Mouse (Mus musculus) heart, embryonic 10.5 days (tissue): ENCODE results near the gene Oprm1. TPM values are rescaled to one million over a fixed set of nuclear protein-coding genes. Genes with fewer than 3 reads are reported as not detected.
"Not testable (repeated sequence)": the region's sequence is repeated elsewhere in the genome, so short reads cannot be mapped to it uniquely, and the experiment has no call there.

Experiments
- DNase-seq: peaks from one replicate; pipeline ENCODE4 v3.0.0-alpha.2; 2017; ENCODE audit warnings: low spot score
- H3K27ac ChIP-seq: fragments of 300-500 bp; sonication (generic); 2 replicates; pipeline ENCODE4 v1.5.1; 2016; ENCODE audit warnings: mild to moderate bottlenecking
- H3K27me3 ChIP-seq: fragments of 300-500 bp; sonication (generic); 2 replicates; pipeline ENCODE4 v1.6.1; 2016; ENCODE audit warnings: mild to moderate bottlenecking; ENCODE audit not compliant: poor library complexity, insufficient read depth, severe bottlenecking
- H3K36me3 ChIP-seq: fragments of 300-500 bp; sonication (generic); 2 replicates; pipeline ENCODE4 v1.6.1; 2016; ENCODE audit warnings: mild to moderate bottlenecking, moderate library complexity
- H3K4me1 ChIP-seq: fragments of 300-500 bp; sonication (generic); 2 replicates; pipeline ENCODE4 v1.6.1; 2016; ENCODE audit warnings: mild to moderate bottlenecking
- H3K4me3 ChIP-seq: fragments of 300-500 bp; sonication (generic); 2 replicates; pipeline ENCODE4 v1.5.1; 2016; ENCODE audit warnings: mild to moderate bottlenecking, moderate library complexity
- H3K9me3 ChIP-seq: fragments of 300-500 bp; sonication (generic); 2 replicates; pipeline ENCODE4 v1.6.1; 2016; ENCODE audit warnings: mild to moderate bottlenecking, moderate library complexity
- WGBS: fragments of 180-500 bp; shearing (Covaris S2); methylation state at CpG from one replicate; pipeline ENCODE4 v1.1.7; 2016; 5-methylcytosine and 5-hydroxymethylcytosine counted together
- polyA plus RNA-seq: library from polyadenylated mRNA; unstranded; fragments of >200 nt; fragmentation: Nextera tagmentation; extraction: Ambion mirVana; gene quantifications from 2 replicates; pipeline ENCODE4 v1.2.1, GENCODE M21; 2016

The Oprm1 gene
- polyA plus RNA-seq, 1 experiment from 2014 or later = not detected

DNA sequence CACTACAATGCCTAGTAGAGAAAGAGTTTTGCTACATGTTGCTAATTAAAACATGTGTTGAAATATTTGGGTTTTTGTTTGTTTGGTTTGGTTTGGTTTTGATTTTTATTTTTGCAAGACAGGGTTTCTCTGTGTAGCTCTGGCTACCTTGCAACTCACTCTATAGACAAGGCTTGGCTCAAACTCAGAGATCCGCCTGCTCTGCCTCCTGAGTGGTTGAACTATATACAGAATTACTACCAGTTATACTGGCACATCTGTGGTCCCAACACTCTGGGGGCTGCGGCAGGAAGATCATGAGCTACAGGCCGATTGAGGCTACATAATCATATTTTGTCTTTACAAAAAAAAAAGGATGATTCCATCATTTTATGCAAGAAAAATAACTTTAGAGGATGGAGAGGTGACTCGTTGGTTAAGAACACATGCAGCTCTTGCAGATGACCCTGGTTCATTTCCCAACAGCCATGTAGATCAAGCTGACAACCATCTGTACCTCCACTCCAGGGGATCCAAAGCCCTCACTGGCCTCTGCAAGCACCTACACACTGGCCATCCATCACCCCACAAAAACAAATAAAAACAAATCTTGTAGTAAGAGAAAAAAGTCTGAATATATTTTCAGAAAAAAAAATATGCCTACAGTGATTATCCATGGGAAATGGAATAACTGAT is 240.4 kb downstream of the Oprm1 start:
- no peak for DNase-seq
- no peak overlapping the region for H3K4me3 ChIP-seq
- H3K9me3 ChIP-seq = no peaks in the 10 kb centered on the region
- no peaks in the 10 kb centered on the region for H3K4me1 ChIP-seq
- no peak overlapping the region for H3K27ac ChIP-seq
- WGBS = 83% methylated on average over 4 of the region's 4 CpGs
- H3K36me3 ChIP-seq = no peaks in the 10 kb centered on the region
- H3K27me3 ChIP-seq = no peaks in the 10 kb centered on the region

GRCm38 (mm10) chr10:6999355-6999754 is 241.0 kb downstream of the Oprm1 start:
- 80% methylated on average over 3 of the region's 3 CpGs for WGBS
- H3K4me1 ChIP-seq = no peaks in the 10 kb centered on the region
- no peak for DNase-seq
- H3K4me3 ChIP-seq = no peak overlapping the region
- no peak overlapping the region for H3K27ac ChIP-seq
- no peaks in the 10 kb centered on the region for H3K36me3 ChIP-seq
- no peaks in the 10 kb centered on the region for H3K27me3 ChIP-seq
- H3K9me3 ChIP-seq = no peaks in the 10 kb centered on the region

DNA sequence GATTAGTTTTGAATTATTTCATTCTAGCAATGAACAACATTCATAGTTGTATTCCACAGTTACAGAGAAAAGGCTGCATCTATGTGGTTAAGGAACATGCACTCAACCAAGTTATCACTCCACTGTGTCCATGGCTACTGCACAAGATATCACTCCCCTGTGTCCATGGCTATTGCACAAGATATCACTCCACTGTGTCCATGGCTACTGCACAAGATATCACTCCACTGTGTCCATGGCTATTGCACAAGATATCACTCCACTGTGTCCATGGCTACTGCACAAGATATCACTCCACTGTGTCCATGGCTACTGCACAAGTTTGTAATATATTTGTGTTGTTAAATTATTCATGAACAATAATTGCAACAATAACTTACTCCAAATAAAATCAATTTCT is 245.6 kb downstream of the Oprm1 start:
- DNase-seq, H3K4me3 ChIP-seq, H3K9me3 ChIP-seq, H3K36me3 ChIP-seq, H3K27me3 ChIP-seq, H3K4me1 ChIP-seq, H3K27ac ChIP-seq: not testable (repeated sequence)

DNA sequence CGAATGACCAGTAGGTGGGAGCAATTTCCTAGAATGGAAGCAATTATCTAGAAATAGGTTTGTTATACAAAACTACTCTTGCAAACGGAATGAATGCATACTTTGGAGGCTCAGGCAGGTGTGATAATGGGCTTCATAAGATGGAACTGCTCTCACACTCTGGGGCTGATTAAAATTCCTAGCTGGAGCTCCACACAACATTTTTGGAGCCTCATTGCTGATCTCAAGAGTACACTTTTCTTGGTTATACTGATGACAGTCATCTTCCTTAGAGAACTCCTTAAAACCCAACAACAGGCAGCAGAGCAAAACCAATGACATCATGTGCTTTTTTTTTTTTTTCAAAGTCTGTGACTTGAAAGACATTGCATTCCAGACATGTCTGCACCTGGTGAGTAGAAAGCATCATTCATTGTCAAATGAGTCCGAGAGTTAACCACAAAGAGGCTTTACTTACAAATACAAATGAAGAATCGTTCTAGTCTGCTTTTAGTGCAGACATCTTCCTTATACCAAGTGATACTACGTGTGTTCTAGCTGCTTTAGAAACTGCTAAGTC is 246.8 kb downstream of the Oprm1 start:
- no peak for DNase-seq
- H3K4me3 ChIP-seq = no peak overlapping the region
- no peaks in the 10 kb centered on the region for H3K9me3 ChIP-seq
- H3K4me1 ChIP-seq = no peaks in the 10 kb centered on the region
- 64% methylated on average over 5 of the region's 5 CpGs for WGBS
- no peak overlapping the region for H3K27ac ChIP-seq
- no peaks in the 10 kb centered on the region for H3K36me3 ChIP-seq
- H3K27me3 ChIP-seq = no peaks in the 10 kb centered on the region

DNA sequence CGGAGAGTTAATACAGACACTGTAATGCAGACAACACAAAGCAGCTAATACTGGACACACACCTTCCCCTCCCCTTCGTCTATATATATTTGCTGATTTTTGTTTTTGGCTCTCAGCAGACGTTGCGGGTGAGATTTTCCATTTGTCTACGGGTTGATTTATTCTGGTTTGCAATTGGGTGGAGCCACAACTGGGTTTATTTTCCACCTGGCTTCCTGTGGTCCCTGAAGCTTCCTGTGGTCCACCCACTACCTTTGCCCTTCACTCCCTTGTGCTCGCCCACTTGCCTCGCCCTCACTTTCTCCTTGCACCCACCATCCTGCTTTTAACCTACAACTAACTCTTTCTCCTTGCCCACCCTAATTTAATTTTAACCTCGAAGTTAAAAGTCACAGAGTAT is 252.2 kb downstream of the Oprm1 start:
- WGBS = 79% methylated on average over 8 of the region's 8 CpGs
- no peaks in the 10 kb centered on the region for H3K27me3 ChIP-seq

GRCm38 (mm10) chr10:7015199-7015598 is 256.9 kb downstream of the Oprm1 start:
- DNase-seq = no peak
- Histone ChIP-seq H3K36me3 (no peaks in the 10 kb centered on the region), H3K27ac (no peak overlapping the region), H3K4me1 (no peaks in the 10 kb centered on the region), H3K9me3 (no peaks in the 10 kb centered on the region), H3K4me3 (no peak overlapping the region), H3K27me3 (no peaks in the 10 kb centered on the region)
- WGBS = 43% methylated on average over 1 of the region's 1 CpGs

More for the DNA sequence above, 252.2 kb downstream of the Oprm1 start:
- no peaks in the 10 kb centered on the region for H3K4me1 ChIP-seq
- no peak overlapping the region for H3K4me3 ChIP-seq
- no peaks in the 10 kb centered on the region for H3K9me3 ChIP-seq
- no peak overlapping the region for H3K27ac ChIP-seq
- H3K36me3 ChIP-seq = no peaks in the 10 kb centered on the region
- no peak for DNase-seq

DNA sequence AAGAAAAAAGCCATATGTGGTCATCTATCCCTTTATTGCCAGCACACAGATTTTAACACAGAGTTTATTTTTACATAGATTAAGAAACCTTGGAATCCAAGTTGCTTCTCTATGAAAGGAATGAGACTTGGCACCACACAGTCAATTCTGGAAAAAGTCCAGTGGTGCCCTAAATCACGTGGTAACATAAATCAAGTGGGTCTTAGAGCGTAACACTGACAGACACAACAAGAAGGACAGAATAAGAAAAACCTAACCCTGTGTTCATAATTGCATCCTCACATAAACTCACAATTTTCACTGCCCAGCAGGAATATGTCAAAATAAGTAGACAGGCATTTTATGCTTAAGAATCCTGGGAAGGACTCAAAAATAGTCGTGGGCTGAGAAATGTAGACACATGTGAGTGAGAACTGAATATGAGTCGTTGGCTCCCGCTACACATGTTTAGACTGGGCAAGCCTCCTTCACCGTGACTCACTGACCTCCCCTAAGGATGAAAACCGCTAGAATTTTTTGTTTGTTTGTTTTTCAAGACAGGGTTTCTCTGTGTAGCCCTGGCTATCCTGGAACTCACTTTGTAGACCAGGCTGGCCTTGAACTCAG is 261.6 kb downstream of the Oprm1 start:
- no peaks in the 10 kb centered on the region for H3K4me1 ChIP-seq

GRCm38 (mm10) chr10:7020551-7020950 is 262.2 kb downstream of the Oprm1 start:
- Histone ChIP-seq H3K36me3 (no peaks in the 10 kb centered on the region), H3K9me3 (no peaks in the 10 kb centered on the region), H3K4me1 (no peaks in the 10 kb centered on the region), H3K27ac (no peak overlapping the region), H3K4me3 (no peak overlapping the region), H3K27me3 (no peaks in the 10 kb centered on the region)
- WGBS = 87% methylated on average over 9 of the region's 9 CpGs
- DNase-seq = no peak

More for the DNA sequence above, 261.6 kb downstream of the Oprm1 start:
- Histone ChIP-seq H3K27ac (no peak overlapping the region), H3K9me3 (no peaks in the 10 kb centered on the region), H3K27me3 (no peaks in the 10 kb centered on the region), H3K4me3 (no peak overlapping the region), H3K36me3 (no peaks in the 10 kb centered on the region)
- 79% methylated on average over 7 of the region's 7 CpGs for WGBS
- DNase-seq = no peak

GRCm38 (mm10) chr10:7025028-7025427 is 266.7 kb downstream of the Oprm1 start:
- no peak for DNase-seq
- H3K27ac ChIP-seq = no peak overlapping the region
- H3K4me3 ChIP-seq = no peak overlapping the region
- 57% methylated on average over 1 of the region's 1 CpGs for WGBS
- no peaks in the 10 kb centered on the region for H3K36me3 ChIP-seq
- H3K27me3 ChIP-seq = no peaks in the 10 kb centered on the region
- no peaks in the 10 kb centered on the region for H3K9me3 ChIP-seq
- no peaks in the 10 kb centered on the region for H3K4me1 ChIP-seq

- H3K4me3 ChIP-seq = no peak overlapping the region
- whole genome bisulfite sequencing = 93% methylated on average over 2 of the region's 2 CpGs
- no peaks in the 10 kb centered on the region for H3K27me3 ChIP-seq
- no peak for DNase-seq
- H3K9me3 ChIP-seq = no peaks in the 10 kb centered on the region
- no peaks in the 10 kb centered on the region for H3K36me3 ChIP-seq
- H3K4me1 ChIP-seq = no peaks in the 10 kb centered on the region
- H3K27ac ChIP-seq = no peak overlapping the region
Measured at GRCm38 (mm10) chr10:7033459-7033858, 275.2 kb downstream of the Oprm1 start.

DNA sequence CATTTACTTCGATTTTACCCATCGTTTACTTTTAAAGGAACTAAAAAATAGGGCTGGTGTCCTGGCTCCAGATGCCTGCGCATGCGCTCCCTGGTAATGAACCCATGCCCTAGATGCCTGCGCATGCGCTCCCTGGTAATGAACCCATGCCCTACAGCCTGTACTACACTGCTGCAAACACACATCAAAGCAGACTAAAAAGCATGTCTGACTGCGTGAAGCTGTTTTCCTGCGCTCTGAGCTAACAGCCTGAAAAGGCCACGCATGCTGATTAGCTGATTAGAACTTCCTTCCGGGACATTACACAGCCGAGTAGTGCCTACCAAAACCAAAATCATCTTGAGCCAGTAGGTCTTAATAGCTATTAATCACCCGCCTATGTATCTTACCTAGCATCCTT is 277.2 kb downstream of the Oprm1 start:
- no peak for DNase-seq
- no peaks in the 10 kb centered on the region for H3K27me3 ChIP-seq
- H3K4me1 ChIP-seq = no peaks in the 10 kb centered on the region
- H3K9me3 ChIP-seq = no peaks in the 10 kb centered on the region
- no peak overlapping the region for H3K27ac ChIP-seq
- H3K36me3 ChIP-seq = no peaks in the 10 kb centered on the region
- H3K4me3 ChIP-seq = no peak overlapping the region
- WGBS = 76% methylated on average over 12 of the region's 12 CpGs

DNA sequence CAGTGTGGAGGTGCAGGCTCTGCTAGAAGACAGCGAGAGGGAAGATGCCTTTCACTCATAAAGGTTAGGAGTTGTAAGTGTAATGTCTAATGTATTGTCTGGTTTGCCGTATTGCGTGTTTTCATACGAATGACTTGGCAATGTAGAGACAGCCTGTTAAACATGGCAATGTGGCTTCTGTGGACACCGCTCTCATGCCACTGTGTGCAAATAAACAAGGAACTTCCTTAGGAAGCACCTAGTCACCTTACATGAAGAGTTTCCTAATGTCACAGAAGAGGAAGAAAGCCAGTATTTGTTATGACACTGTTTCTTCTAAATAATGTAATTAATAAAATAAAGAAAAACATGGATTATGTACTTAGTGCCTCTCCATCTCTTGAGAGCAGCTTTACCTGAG is 278.9 kb downstream of the Oprm1 start:
- no peaks in the 10 kb centered on the region for H3K9me3 ChIP-seq
- no peaks in the 10 kb centered on the region for H3K4me1 ChIP-seq
- no peak overlapping the region for H3K4me3 ChIP-seq
- no peak overlapping the region for H3K27ac ChIP-seq
- H3K36me3 ChIP-seq = no peaks in the 10 kb centered on the region
- 91% methylated on average over 5 of the region's 5 CpGs for WGBS
- DNase-seq = no peak
- H3K27me3 ChIP-seq = no peaks in the 10 kb centered on the region

- no peaks in the 10 kb centered on the region for H3K27me3 ChIP-seq
- DNase-seq = no peak
Measured at GRCm38 (mm10) chr10:7041032-7041431, 282.7 kb downstream of the Oprm1 start.

More at GRCm38 (mm10) chr10:7041032-7041431, 282.7 kb downstream of the Oprm1 start:
- H3K4me3 ChIP-seq = no peak overlapping the region
- no peak overlapping the region for H3K27ac ChIP-seq
- H3K4me1 ChIP-seq = no peaks in the 10 kb centered on the region
- no peaks in the 10 kb centered on the region for H3K36me3 ChIP-seq
- no peaks in the 10 kb centered on the region for H3K9me3 ChIP-seq
